Mouse (Mus musculus) naive thymus-derived CD4-positive, alpha-beta T cell, adult 2 months (primary cell): ENCODE measurements at regions not wholly inside any gene's neighbourhood (a gene's known extent, or its start where the extent isn't known, plus 50 kb on each side); places are given as distances from the start of the nearest gene placed in this dataset.

Experiments
- DNase-seq: peaks from one replicate; pipeline ENCODE4 v3.0.0-alpha.2; 2011; ENCODE audit warnings: low read depth

DNA sequence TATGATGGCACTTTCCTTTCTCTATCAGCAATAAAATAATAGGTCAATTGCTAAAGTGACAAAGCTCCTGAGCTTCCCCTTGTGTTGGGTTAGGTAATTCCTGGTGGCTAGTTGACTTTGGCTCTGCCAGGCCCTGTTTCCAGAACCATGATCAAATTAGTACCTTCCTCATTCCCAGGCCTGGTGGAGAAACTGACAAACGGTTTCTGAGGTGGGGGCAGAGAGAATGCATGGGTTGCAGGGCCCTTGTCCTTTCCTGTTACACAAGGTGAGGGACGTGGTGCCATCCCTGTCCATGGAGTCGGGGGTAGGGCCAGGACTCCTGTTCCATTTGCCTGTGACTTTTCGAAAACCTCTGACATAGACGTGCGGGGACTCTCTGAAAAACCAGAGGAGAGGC, 51.2 kb upstream of the Id2 start:
- no peak for DNase-seq
